Mouse (Mus musculus): Measurements from ENCODE around the gene Gli1.

Gli1 gene

DNA sequence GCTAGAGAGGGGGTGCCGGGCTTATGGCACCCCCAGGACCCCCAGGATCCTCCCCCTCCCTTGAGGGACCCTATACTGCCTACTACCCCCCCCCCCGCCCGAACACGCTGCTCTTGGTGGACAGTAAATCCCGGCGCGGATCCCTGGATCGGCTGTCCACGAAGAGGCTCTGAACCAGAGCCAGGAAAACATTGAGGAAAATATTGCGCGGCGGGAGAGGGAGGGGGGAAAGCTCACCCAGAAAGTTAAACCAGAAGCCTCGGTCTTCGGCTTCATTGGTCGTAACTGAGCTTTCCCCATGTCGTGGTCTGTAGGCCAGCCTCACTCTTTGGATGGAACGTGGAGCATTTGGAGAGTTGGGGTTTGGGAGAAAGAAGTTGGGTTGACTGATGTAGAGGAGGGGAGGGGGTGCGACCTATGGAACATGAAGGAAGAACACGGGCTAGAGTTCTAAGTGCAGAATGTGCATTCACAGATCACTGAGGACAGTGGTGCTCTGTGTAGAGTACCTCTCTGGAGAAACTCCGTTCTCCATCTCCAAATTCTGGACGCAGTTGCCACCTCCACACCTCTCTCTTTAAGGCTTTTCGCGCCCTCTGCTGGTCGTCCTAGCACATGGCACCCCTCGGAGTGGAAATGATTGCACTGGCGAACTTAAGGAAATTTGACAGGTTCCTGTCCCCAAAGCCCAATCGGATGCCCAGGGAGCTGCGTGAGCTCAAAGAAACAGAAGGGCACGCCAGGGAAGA, at the start of gene Gli1:
TSS of gene Gli1 (minus strand) at position 84 of the 749 bp plus-strand sequence.
- DNase-seq (ENCODE audit: low spot score): peak; percentile 95

DNA sequence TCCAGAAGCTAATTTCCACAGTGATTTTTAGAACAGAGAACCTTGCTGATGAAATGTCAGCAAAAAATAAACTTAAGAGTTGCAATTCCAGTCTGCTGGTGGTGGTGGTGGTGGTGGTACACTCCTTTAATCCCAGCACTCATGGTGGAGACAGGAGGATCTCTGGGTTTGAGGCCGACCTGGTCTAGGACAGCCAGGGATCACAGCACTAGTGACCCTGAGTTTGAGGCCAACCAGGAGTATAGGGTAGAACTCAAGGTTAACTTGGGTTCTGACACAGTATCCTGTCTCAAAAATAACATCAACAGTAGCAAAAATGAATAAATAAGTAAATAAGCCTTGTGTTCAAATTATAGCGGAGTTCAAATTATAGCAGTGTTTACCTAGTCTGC, 40.0 kb upstream of the Gli1 start:
- no peak for DNase-seq (ENCODE audit: low spot score)

DNA sequence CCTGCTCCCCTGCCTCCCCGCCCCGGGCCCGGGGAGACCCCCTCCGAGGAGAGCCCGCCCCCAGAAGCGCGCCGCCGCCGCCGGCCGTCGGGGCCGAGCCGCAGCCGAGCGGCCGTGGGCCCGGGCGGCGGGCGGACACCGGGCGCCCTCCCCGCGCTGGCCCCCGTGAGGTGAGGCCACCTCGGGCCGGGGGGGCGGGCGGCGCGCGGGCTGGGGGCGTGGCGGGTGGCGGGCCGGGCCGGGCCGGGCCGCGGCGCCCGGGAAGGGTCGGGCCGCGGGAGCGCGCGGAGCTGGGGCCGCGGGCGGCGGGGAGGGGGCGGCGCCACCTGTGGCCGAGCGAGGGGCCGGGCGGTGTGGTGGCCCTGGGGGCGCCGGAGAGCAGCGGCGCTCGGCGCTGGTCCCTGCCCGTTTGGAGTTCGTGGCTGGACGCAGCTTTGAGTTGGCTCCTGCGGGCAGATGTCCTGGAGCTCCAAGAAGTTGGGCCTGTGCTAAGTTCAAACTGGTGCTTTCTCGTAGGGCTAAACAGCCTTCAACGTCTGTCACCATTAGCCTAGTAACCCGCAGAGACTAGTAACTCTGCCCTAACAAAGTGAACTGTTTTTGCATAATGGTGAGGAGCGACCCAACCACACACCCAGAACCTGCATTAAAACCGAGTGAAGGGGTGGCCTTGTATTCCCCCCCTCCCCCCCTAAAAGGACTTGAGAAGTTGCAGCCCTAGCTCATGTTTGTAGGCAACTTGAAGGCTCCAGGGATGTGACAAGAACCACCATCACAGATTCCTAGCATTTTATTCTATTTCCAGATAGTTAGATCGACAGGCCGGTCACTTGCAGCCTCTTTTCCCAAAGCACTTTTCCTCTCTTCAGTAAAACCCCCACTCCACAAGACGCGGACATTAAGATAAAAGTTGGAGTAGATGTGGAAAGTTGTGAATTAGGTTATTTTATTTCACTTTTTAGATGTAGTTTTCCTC, 39.3 kb upstream of the Gli1 start:
- peak; percentile 80 for DNase-seq (ENCODE audit: low spot score)

DNA sequence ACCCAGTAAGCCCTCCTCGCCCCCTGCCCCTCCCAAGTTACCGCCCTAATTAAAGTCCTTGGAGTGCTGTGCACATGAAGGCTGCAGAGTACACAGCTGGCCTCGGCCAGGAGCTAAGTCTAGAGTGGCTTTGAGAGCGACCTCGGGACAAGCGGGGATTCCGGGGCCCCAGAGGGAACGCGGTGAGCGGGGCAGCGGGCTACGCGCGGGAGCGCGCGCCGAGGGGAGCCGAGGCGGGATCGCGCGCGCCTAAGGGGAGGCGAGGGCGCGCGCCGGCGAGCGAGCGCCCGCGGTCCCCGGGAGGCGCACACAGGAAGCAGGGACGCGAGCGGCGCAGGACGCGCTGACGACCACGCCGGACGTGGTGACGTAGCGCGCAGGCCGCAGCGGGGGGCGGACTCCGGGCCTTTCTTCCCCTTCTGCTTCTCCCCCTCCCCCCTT, 38.5 kb upstream of the Gli1 start, which contains the start of gene R3hdm2:
TSS of gene R3hdm2 (plus strand) at position 77 of the 441 bp plus-strand sequence.
- DNase-seq (ENCODE audit: low spot score): peak; percentile 96

DNA sequence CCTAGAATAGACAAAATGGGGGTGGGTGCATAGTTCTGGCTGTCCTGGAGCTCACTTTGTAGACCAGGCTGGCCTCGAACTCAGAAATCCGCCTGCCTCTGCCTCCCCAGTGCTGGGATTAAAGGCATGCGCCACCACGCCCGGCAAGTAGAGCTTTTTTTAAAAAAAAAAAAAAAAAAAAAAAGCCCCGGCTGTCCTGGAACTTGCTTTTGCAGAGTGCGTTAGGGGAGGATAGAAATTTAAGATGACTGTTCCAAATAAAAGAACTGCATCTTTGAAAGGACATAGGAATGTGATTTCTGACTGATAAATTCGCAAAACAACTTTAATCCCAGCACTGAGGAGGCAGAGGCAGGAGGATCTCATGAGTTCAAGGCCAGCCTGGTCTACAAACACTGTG, 37.9 kb upstream of the Gli1 start:
- no peak for DNase-seq (ENCODE audit: low spot score)

DNA sequence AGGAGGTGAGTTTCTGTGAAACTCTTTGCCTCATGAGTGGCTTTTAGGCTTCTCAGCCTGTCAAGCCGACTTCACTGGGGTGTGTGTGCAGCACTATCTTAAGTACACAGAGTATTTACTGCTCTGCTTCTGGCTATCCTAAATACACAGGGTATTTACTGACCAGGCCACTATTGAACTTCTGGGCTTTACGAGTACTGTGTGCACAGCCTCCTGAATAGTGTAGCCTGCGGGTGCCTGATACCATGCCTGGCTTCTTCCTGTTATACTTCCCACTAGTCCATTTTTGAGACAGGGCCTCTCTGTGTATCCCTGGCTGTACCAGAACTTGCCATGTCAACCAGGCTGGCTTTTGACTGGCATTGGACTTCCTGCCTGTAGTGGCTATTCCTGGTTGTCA, 35.9 kb upstream of the Gli1 start:
- no peak for DNase-seq (ENCODE audit: low spot score)

DNA sequence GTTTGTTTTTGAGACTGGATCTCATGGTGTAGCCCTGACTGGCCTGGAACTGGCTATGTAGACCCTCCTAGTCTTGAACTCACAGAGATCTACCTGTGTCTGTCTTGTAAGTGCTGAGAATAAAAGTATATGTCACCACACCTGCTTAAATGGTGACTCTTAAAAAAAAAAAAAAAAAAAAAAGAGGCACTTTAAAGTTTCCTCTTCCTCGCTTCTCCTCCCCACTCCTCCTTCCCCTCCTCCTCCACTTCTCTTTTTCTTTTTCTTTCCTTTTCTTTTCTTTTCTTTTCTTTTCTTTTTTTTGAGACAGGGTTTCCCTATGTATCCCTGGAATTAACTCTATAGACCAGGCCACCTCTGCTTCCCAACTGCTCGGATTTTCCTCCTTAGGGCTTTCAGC, 29.2 kb upstream of the Gli1 start:
- no peak for DNase-seq (ENCODE audit: low spot score)

DNA sequence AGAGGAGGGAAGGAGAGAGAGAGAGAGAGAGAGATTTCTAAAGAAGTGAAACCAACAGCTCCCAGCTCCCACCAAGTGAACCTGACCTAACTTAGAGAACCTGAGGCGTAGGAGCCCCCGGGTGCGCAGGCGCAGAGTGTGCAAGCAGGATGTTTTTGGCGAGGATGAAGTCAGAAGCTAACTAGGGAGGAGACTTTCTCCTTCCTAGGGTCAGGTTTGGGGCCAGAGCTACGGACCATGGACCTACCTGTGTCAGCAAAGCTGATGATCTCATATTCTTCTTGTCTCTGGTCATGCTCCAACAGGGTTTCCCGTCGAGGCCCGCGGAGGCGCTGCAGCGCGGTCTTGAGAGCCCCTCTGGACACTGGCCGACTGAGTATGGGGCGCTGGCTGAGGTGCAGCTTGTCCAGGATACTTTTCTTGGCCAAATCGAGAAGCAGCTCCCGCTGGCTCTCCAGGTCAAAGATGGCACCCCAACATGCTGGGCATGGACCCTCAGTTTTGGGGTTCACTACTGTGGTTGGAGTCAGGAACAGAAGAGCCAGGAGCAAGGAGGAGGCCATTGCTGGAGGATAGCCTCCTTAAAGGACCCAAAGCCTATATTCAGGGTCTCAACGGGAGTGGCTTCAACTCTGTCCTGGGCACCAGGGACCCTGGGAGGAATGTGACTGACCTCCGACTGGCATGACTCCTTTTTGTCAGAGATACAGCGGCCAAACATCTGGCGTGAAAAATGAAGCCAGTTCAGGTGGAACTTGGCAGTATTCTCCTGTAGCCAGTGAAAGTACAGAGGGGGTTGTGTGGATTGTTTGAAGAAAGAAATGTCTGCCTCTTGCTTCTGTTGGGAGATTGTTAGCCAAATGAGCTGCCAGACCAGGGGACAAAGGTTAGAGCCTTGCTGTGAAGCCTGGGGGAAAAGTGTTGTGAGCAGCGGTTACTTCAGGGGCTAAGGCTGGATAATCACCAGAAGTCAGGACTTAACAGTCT, 28.4 kb upstream of the Gli1 start, which contains the start of gene Inhbc:
TSS of gene Inhbc (minus strand) at position 598 of the 987 bp plus-strand sequence.
- no peak for DNase-seq (ENCODE audit: low spot score)

DNA sequence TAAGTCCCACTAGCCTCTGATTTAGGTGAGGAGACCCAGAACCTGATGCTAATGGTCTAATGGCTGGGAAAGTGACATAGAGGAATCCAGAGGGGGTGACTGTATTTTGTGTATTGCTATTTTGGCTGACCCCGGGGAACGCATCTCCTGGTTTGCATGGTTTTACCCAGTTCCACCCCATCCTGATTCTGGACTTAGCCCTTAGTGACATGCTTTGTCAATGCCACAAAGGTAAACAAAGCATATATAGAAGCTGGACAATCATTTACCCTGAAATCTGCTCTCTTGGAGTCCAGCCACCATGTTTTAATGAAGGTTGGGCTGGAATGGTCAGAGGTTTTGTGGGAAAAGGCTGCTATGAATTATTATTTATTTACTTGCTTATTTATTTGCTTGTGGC, 26.5 kb upstream of the Gli1 start:
- DNase-seq (ENCODE audit: low spot score): no peak

- DNase-seq (ENCODE audit: low spot score): no peak
These were observed 25.3 kb upstream of the Gli1 start for GRCm38 (mm10) chr10:127367116-127367515.

GRCm38 (mm10) chr10:127360714-127361113, 18.9 kb upstream of the Gli1 start:
- DNase-seq (ENCODE audit: low spot score): no peak

- no peak for DNase-seq (ENCODE audit: low spot score)
These were observed 13.6 kb upstream of the Gli1 start for GRCm38 (mm10) chr10:127355336-127355735.

DNA sequence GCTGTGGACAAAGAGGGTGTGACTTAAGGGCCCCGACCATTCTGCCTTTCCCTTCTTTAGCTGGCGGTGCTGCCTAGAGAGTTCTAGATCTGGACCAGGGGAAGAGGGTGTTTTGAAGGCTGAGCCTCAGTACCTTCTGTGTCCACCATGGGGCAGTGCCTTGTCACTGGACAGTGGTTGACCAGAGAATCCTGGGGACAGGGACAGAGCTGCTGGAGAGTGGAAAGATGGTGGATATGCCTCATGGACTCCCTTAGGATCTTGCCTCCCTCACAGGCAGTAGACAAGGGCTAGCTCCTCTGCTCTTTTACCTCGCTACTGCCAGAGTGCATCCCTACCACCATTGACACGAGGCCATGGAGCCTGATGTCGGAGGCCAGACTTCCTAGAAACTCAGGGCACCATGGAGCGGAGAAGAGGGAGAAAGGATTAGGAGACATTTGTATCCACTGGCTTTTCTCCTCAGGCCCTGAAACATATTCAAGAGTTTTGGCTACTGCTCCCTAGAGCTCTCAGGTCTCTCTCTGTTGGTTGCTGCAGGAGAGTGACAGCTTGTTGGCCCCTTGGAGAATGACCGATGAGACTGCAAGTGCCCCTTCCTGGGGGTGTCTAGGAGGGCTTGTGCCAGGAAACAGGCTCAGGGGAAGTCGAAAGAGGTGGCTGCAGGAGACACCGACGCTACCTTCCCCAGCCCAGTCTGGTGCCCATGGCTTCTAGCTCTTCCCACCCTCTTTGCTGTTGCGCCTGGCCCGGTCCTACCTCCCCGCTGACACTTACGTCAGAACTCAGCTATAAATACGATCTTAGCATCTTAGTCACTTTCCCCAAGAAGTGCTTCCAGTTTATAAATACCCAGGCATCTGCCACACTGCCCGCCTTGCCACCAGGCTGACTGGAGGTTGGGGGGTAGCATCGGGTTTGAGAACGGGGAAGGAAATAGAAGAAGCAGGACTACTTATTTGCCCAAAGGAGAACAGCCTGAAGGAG, 12.4 kb upstream of the Gli1 start, which contains the start of gene Inhbe:
TSS of gene Inhbe (minus strand) at position 503 of the 987 bp plus-strand sequence.
- peak; percentile 51 for DNase-seq (ENCODE audit: low spot score)

- DNase-seq (ENCODE audit: low spot score): no peak
These were observed 11.0 kb upstream of the Gli1 start for GRCm38 (mm10) chr10:127352766-127353165.

GRCm38 (mm10) chr10:127352187-127352586, 10.4 kb upstream of the Gli1 start:
- no peak for DNase-seq (ENCODE audit: low spot score)

GRCm38 (mm10) chr10:127351719-127352118, 9.9 kb upstream of the Gli1 start:
- DNase-seq (ENCODE audit: low spot score): no peak

DNA sequence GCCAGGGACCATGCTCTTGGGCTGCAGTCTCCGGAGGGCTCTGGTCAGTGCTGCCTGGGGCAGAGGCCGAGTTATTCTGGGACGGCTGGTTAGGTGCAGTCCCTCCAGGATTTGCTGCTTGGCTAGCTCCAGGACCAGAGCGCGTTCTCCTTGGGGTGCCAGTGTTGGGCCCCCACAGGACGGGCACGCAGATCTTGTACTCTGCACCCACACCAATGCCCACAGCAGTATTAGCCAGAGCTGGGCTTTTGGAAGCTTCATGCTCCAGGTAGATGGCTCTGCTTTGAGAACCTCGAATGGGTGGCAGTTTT, 9.5 kb upstream of the Gli1 start:
- peak; percentile 2 for DNase-seq (ENCODE audit: low spot score)

DNA sequence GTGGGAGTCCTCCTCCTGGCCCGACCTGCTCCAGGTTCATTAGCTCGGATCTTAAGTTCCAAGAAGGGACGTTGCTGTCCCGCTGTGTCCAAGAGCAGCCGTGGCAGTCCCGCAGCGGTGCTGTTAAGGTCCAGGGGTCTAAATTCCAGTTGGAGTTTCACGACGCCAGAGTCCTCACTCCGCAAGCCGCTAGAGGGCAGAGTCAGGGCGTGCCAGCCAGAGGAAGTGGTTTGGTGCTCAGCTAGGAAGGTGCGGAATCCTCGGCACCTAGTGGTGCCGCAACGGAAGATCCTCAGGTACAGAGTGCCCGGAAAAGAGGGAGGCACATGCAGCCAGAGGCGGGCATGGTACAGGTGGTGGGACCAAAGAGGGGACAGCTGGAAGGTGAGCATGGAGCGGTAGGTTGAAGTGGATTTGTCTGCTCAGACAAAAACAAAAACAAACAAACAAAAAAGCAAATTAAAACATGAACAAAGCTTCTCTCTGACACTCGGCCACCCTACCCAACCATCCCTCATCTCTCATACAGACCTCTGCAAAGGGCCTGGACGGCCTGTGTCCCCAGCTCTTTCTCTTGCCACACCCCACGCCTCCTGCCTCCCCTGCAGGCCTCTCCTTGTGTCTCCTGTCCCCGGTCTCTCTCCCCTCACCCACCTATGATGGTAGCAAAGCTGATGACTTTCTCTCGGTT, 9.0 kb upstream of the Gli1 start:
- DNase-seq (ENCODE audit: low spot score): peak; percentile 90

GRCm38 (mm10) chr10:127349810-127350209, 8.0 kb upstream of the Gli1 start:
- no peak for DNase-seq (ENCODE audit: low spot score)

DNA sequence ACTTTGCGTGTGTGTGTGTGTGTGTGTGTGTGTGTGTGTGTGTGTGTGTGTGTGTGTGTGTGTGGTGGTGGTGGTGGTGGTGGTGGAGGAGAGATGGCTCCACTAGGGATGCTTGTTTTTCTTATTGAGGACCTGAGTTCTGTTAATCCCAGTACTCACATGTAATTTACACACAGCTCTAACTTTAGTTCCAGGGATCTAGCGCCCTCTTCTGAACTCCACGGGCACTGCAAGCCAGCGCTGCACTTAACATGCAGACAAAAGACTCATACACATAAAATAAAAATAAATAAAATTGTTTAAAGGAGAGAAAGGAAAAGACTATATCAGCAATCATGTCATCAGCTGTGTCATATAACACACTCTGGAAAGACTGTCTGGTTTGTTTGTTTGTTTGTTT, 7.2 kb upstream of the Gli1 start:
- peak; percentile 30 for DNase-seq (ENCODE audit: low spot score)

All from embryo, embryonic 10 days (tissue).